Mouse (Mus musculus) small intestine, adult 10 weeks (tissue): ENCODE data around the gene Nr2c2ap. TPM values are rescaled to one million over a fixed set of nuclear protein-coding genes. Genes with fewer than 3 reads are reported as not detected.

Experiments used
- polyA plus RNA-seq: library from polyadenylated mRNA; stranded (reverse); fragments of 350-450 nt; fragmentation: Illumina TruSeq; extraction: RNeasy Lipid Tissue Mini Kit (QIAGEN cat#74804); gene quantifications from one replicate; pipeline ENCODE4 v1.2.3, GENCODE M21; 2014; ENCODE audit warnings: low replicate concordance

Gene Nr2c2ap
- 0.37 TPM for polyA plus RNA-seq

GRCm38 (mm10) chr8:70131166-70131883, at the start of gene Nr2c2ap:
TSS of gene Nr2c2ap (plus strand) at chr8:70131333.

GRCm38 (mm10) chr8:70083285-70083684, 47.8 kb upstream of the Nr2c2ap start, which contains the start of gene Hapln4:
TSS of gene Hapln4 (plus strand) at chr8:70083457.

GRCm38 (mm10) chr8:70120667-70121066, 10.5 kb upstream of the Nr2c2ap start, which contains the start of gene Ncan:
TSS of gene Ncan (minus strand) at chr8:70120873.

DNA sequence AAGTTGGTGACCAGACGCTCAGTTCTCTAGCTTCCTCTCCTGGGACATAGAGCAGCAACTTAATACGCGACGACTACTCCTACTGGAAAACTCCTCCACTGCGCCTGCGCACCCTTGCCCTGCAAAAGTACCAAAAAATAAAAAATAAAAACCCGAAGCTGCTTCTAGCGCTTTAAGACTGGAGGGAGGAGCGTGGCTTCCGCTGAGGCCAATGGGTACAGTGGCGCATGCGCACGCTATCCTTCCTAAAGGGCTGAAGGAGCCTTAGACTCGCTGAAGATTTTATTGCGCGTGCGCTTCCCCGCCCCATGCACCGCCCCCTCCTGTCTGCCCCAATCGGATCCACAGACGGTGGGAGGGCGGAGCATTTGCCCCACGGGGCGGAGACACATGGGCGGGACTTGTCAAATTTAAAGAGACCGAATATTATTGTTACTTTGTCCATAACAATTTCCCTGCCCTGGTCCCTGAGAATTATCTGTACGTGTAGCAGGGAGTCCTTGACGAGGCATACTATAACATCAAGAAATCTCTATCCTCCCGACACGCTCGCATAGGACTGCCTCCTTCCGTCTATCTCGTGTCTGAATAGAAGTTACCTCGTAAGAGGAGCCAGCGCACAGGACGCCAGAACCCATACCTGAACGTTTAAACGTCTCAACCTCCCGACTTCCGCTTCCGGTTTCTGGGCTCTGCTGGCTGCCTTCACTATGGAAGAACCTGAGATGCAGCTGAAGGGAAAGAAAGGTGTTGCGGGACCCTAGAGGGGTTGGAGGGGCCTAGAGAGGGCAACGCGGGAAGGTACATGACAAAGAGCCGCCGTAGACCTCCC, 8.1 kb downstream of the Nr2c2ap start, which contains the start of the genes Rfxank, Borcs8 and Mef2b:
Gene Rfxank, minus strand, starts transcription at position 129 of the 832 bp plus-strand sequence.
Gene Borcs8, plus strand, starts transcription at position 474 of the 832 bp plus-strand sequence.
Gene Mef2b, plus strand, starts transcription at position 686 of the 832 bp plus-strand sequence.

DNA sequence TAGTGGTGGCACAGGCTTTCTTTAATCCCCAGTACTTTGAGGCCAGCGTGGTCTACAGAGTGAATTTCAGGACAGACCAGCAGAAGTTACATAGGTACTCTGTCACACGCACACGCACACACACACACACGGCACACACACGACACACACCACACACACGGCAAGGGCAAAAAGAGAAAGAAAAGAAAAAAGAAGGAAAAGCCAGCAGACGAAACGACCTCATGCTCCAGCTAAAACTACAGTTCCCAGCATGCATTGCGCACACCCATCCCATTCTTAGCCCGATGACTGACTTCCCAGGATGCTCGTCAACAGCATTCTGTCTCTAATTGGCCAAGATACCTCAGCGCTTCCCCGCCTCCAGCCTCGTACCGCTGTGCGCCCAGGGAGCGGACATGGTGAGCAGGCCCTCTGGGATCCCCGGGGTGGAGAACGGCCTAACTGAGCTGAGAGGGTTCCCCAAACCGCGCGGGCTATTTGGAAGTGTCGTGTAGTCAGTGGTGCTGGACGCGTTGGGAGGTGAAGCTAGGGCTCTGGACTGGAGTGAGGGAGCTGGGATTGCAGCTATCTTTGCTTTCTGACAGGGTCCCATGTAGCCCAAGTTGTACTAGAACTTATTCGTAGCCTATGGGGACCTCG, 41.0 kb downstream of the Nr2c2ap start, which contains the start of gene Tmem161a:
Gene Tmem161a, plus strand, starts transcription at position 314 of the 639 bp plus-strand sequence.

Other genes starting within 250 kb of the Nr2c2ap start
- not detected for gene Cilp2, start 243.6 kb upstream of the Nr2c2ap start, polyA plus RNA-seq
- not detected for gene Tssk6, start 229.1 kb upstream of the Nr2c2ap start, polyA plus RNA-seq
- gene Ndufa13, start 228.8 kb upstream of the Nr2c2ap start, polyA plus RNA-seq, result not detected
- not detected for gene Yjefn3, start 228.6 kb upstream of the Nr2c2ap start, polyA plus RNA-seq
- gene Gatad2a, start 134.9 kb upstream of the Nr2c2ap start, polyA plus RNA-seq, result 5.5 TPM
- gene Mau2, start 88.6 kb upstream of the Nr2c2ap start, polyA plus RNA-seq, result 8.8 TPM
- gene Sugp1, start 88.5 kb upstream of the Nr2c2ap start, polyA plus RNA-seq, result 5.9 TPM
- gene Tm6sf2, start 58.4 kb upstream of the Nr2c2ap start, polyA plus RNA-seq, result 30.1 TPM
- 0.15 TPM for gene Hapln4, start 47.9 kb upstream of the Nr2c2ap start, polyA plus RNA-seq
- not detected for gene Ncan, start 10.5 kb upstream of the Nr2c2ap start, polyA plus RNA-seq
- gene Rfxank, start 7.8 kb downstream of the Nr2c2ap start, polyA plus RNA-seq, result 0.33 TPM
- gene Borcs8, start 8.2 kb downstream of the Nr2c2ap start, polyA plus RNA-seq, result 2.0 TPM
- gene Mef2b, start 8.4 kb downstream of the Nr2c2ap start, polyA plus RNA-seq, result not detected
- gene Tmem161a, start 41.0 kb downstream of the Nr2c2ap start, polyA plus RNA-seq, result 3.5 TPM
- 1.2 TPM for gene Slc25a42, start 81.0 kb downstream of the Nr2c2ap start, polyA plus RNA-seq
- 2.9 TPM for gene Sugp2, start 102.9 kb downstream of the Nr2c2ap start, polyA plus RNA-seq
- gene Armc6, start 103.1 kb downstream of the Nr2c2ap start, polyA plus RNA-seq, result 0.71 TPM
- not detected for gene Homer3, start 151.5 kb downstream of the Nr2c2ap start, polyA plus RNA-seq
- 4.1 TPM for gene Ddx49, start 171.2 kb downstream of the Nr2c2ap start, polyA plus RNA-seq
- 0.59 TPM for gene Cope, start 171.2 kb downstream of the Nr2c2ap start, polyA plus RNA-seq
- gene Cers1, start 184.4 kb downstream of the Nr2c2ap start, polyA plus RNA-seq, result not detected
- gene Gdf1, start 198.5 kb downstream of the Nr2c2ap start, polyA plus RNA-seq, result not detected
- 2.2 TPM for gene Upf1, start 221.9 kb downstream of the Nr2c2ap start, polyA plus RNA-seq
- not detected for gene Comp, start 242.2 kb downstream of the Nr2c2ap start, polyA plus RNA-seq